Mouse (Mus musculus) urinary bladder, adult 18-20 months (tissue): ENCODE data around the gene 1700125H20Rik.

ENCODE experiments used
- DNase-seq, 2 experiments: peaks; one replicate each; pipeline ENCODE4 v3.0.0; 2022; ENCODE audit warnings: low spot score in 2 of 2, mixed read lengths in 2 of 2

1700125H20Rik gene

GRCm38 (mm10) chr11:85184082-85184481 lies 13.9 kb downstream of the 1700125H20Rik start:
- DNase-seq, result no peak

- DNase-seq, result no peak
These were observed 14.6 kb downstream of the 1700125H20Rik start for GRCm38 (mm10) chr11:85184839-85185238.

GRCm38 (mm10) chr11:85189110-85189509 lies 18.9 kb downstream of the 1700125H20Rik start:
- DNase-seq, result no peak

- no peak for DNase-seq
These were observed 20.5 kb downstream of the 1700125H20Rik start for GRCm38 (mm10) chr11:85190741-85191140.

GRCm38 (mm10) chr11:85194206-85194605 lies 24.0 kb downstream of the 1700125H20Rik start:
- no peak for DNase-seq

GRCm38 (mm10) chr11:85196046-85196445 lies 25.8 kb downstream of the 1700125H20Rik start:
- no peak for DNase-seq

- DNase-seq, result no peak
These were observed 28.7 kb downstream of the 1700125H20Rik start for GRCm38 (mm10) chr11:85198906-85199305.

GRCm38 (mm10) chr11:85206231-85206630 lies 36.0 kb downstream of the 1700125H20Rik start:
- DNase-seq, result no peak

GRCm38 (mm10) chr11:85211151-85211550 lies 40.9 kb downstream of the 1700125H20Rik start:
- DNase-seq, result no peak

- DNase-seq, result no peak
These were observed 43.0 kb downstream of the 1700125H20Rik start for GRCm38 (mm10) chr11:85213215-85213614.

GRCm38 (mm10) chr11:85214679-85215078 lies 44.5 kb downstream of the 1700125H20Rik start:
- no peak for DNase-seq

- no peak for DNase-seq
These were observed 48.8 kb downstream of the 1700125H20Rik start for GRCm38 (mm10) chr11:85219014-85219413.

- DNase-seq, result no peak
These were observed 52.4 kb downstream of the 1700125H20Rik start for GRCm38 (mm10) chr11:85222561-85222960.

GRCm38 (mm10) chr11:85223248-85223647 lies 53.0 kb downstream of the 1700125H20Rik start:
- DNase-seq, result no peak
